Mouse (Mus musculus) brain, embryonic 14.5 days (tissue): ENCODE measurements at regions not wholly inside any gene's neighbourhood (a gene's known extent, or its start where the extent isn't known, plus 50 kb on each side); places are given as distances from the start of the nearest gene placed in this dataset.

Experiments
- CTCF ChIP-seq: fragments of 200-500 bp; IDR thresholded peaks from 2 replicates; pipeline ENCODE4 v1.5.1; 2012; ENCODE audit warnings: inconsistent platforms, mild to moderate bottlenecking, moderate library complexity, borderline replicate concordance; ENCODE audit not compliant: insufficient read depth, insufficient read length; ENCODE audit errors: extremely low read depth
- POLR2A ChIP-seq: fragments of 200-500 bp; IDR thresholded peaks from 2 replicates; pipeline ENCODE4 v1.6.1; 2012; ENCODE audit warnings: mild to moderate bottlenecking, inconsistent platforms, borderline replicate concordance; ENCODE audit not compliant: poor library complexity, insufficient read depth, insufficient read length, severe bottlenecking; ENCODE audit errors: extremely low read depth

DNA sequence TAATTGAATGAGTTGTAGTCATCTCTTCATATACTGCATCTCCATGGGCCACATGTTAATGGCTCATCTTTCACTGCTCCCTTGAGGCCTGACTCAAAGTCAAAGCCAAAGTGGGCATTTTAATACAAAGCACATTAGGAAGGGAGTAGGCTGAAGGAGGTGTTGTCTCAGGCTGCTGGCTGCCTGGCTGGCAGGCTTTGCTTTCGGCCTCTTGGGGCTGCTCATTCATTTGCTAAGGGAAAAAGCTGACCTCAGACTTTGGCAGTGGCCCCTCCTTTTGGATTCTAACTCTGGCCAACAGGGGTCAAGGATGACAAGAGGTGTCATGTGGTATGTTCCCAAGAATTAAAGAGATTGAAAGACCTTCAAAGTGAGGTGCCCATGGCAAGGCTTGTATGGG, 61.0 kb downstream of the 1700080O16Rik start:
- no peak for TF ChIP-seq POLR2A
- no peak for TF ChIP-seq CTCF
